Mouse (Mus musculus): ENCODE measurements around the gene Sstr3.

Sstr3 gene

DNA sequence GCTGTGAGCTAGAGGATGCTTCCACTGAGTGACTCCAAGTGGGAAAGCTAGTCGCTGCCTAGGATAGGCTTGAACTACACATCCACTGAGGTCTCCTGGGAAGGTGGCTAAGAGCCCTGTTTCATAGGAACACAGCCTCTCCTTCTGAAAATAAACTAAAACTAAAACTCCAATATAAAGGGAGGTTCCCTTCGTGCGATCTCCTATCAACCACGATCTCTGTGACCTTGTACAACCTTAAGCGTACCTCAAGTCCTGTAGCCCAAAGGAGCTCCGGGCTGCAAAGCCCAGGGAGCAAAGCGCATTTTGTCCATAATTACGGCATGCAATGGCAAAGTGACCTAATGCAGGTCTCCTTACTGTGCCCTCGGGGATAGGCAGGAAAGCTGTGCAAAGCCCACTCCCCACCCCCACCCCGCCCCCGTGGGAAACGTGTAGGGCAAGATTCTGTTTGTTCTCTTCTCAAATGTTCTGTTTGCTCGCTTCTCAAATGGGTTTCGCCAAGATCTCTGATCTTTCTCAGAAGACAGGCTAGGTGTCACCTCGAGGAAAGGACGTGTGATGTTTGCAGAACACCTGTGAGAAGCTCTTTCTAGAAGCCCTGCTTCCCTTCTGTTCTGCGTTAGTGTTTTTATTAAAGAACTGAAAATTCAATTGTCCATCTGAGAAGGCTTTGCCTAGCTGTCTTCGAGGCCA, 41.9 kb downstream of the Sstr3 start:
- no peak for DNase-seq (ENCODE audit: low spot score)

DNA sequence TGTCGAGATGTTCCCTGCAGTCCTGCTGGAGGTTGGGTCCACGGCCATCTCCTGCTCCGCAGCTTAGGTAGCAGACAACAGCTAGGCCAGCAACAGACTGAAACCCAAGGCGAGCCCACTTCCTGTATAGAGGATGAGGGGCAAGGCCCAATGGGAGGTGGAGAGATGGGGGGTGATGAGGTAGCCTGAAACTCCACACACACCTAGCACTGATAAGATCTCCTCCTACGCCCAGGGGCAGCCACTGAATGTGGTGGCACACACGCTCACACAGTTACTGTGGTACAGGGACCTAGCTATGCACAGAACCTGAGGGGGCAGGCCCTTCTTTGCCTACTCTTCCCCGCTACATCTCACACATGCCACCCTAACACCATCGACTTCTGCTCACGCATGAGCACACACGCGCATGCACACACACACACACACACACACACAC, 49.5 kb downstream of the Sstr3 start, which contains the start of gene Il2rb:
TSS of gene Il2rb (minus strand) at position 304 of the 439 bp plus-strand sequence.
- no peak for DNase-seq (ENCODE audit: low spot score)

DNA sequence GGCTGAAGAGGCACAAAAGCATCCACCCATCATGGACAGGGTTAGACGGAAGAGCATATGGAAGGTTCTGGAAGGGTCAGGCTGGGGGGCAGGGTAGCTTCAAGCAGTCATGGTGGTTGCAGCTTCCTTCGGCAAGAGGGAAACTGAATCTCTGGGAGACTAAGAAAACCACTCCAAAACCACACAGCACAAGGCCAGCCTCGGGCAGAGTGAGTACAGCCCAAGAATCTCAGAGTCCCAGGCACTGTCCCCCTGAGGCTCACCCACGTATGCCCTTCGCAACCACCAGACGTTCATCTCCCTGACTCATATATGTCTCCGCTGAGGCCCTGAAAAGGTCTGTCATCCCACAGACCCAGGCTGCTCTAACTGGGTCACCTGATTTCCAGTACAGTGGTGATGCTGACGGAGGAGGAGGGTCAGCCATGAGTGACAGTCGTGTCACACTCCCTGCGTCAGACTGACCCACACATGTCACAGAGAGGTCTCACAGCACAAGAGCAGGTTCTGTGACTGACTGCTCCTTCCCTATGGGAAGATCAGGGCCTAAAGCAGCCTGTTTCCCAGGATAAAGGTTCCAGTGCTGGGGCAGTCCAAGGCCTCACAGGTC, 51.0 kb downstream of the Sstr3 start:
- no peak for DNase-seq (ENCODE audit: low spot score)

DNA sequence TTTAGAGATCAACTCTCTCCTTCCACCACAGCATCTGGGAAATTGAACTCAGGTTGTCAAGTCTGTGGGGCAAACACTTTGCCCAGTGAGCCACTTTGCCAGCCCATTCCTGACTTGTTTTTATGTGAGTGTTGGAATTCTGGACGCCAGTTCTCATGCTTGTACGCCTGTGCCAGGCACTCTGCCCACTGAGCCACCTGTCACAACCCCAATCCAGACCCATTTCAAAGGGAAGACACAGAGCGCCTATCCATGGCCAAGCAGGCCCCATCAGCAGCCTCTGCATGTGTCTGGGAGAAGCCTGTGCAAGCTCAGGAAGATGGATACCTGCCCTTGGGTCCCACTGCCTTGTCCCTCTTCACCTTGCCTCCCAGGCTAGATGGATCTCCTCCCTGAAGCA, 53.2 kb downstream of the Sstr3 start:
- DNase-seq (ENCODE audit: low spot score): no peak

DNA sequence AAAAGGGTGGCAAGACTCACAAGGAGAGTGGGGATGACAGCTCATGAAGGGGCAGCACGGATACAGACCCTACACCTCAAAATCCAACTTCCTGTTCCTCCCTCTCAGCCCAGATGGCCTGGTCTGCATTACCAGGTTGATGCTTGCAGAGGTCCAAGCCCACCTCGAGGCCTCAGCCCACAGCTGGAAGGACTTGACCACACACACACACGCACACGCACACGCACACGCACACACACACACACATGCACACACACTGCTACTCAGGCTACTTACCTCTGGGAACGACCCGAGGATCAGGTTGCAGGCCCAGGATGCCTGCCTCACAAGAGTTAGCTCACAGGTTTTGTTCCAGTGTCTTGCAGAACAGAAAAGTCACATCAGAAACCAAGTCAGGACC, 54.6 kb downstream of the Sstr3 start:
- DNase-seq (ENCODE audit: low spot score): no peak

DNA sequence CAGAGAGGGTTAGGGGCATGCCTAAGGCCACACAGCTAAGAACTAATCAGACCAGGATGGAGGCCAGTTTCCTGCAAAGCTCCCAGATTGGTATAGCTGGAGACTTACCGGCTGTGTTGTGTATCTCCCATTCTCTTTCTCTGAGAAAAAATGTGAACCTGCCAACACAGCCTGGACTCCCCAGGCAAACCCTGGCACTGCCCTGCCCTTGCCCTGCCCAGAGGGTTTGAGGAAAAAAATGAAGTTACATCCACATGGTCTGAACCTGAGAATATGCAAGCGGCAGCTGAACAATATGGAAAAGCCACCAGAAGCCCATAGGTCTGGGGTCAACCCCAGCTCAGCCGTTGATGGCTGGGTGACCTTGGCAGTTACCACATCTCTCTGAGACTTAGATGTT, 55.2 kb downstream of the Sstr3 start:
- no peak for DNase-seq (ENCODE audit: low spot score)

DNA sequence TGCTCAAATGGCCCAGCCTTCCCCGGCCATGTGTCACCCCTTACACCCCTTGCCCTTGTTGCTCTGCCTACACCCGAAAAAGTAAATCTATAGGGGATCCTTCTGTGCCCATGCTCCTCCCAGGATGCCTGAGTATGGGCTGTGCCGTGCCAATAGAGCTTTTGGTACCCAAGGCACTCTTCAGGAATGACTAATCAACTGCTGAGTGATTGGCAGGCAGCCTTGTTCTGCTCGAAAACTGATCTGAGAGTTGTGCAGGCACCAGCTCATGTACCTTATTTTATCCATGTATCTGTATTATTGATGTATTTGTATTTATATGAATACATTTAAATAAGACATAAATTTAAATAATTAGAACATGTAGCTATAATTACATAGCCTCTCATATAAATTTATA, 57.4 kb downstream of the Sstr3 start:
- DNase-seq (ENCODE audit: low spot score): no peak
